Mouse (Mus musculus): ENCODE data around the gene Mcat.

DNA sequence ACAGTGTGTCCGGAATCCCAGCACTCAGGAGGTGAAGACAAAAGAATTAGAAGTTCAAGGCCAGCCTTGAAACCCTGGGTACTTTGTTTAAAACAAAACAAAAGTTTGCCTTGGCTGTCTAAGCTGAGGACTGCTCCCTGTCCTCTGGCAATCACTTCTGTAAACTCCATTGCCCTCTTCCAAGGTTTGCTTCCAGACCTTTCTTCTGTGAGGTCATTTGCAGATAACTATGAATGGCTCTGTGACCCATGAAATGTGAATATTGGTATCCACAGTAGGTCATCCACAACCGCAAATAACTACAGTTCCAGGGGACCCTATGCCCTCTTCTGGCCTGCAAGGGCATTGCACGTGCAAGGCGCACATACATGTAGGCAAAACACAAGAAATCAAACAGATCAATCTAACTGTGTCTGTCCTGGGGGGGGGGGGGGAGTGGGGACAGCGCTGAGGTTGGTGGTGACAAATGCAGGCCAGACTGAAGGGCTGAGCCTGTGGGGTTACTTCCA is 31.6 kb downstream of the Mcat start:
- TF ChIP-seq POLR2A (IDR thresholded peaks at IDR 0.05; ENCODE audit: insufficient read depth, low read depth, low read length) (no peak), CTCF (IDR thresholded peaks at IDR 0.05; ENCODE audit: insufficient read depth, low read depth, low read length) (no peak)

All from olfactory bulb, adult 2 months (tissue).